Mouse (Mus musculus) cerebellum, postnatal 4 days (tissue): Measurements from ENCODE around the gene Unc93a2.
"Not testable (repeated sequence)": the region's sequence is repeated elsewhere in the genome, so short reads cannot be mapped to it uniquely, and the experiment has no call there.

ENCODE experiments used
- DNase-seq, 2 experiments: peaks; one replicate each; pipeline ENCODE4 v3.0.0; 2022; ENCODE audit warnings: low spot score in 2 of 2, mixed read lengths in 1 of 2

Gene Unc93a2

DNA sequence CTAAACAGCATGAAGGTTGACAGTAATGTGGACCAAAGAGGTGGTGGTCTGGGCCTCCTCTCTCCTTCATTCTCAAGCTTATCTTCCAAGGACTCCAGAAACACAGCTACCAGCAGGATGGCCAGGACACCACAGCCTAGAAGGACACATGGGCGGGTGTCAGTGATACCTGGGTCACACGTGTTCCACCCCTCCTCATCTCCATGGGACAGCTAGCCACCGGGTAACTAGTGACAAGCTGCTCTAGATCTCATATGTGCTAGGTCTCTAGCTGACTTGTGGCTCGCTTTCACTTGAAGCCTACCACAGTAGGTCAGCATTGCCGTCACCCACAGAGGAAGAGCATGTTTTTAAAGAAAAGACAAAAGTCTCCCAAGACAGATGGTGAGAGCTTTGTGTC, 13.4 kb downstream of the Unc93a2 start, which contains the start of gene Gm49630:
Gene Gm49630 (minus strand): TSS at position 101 of the 400 bp plus-strand sequence.
- DNase-seq: not testable (repeated sequence)

GRCm38 (mm10) chr17:7369401-7369800, 15.9 kb downstream of the Unc93a2 start:
- not testable (repeated sequence) for DNase-seq

- not testable (repeated sequence) for DNase-seq
These were observed 18.4 kb downstream of the Unc93a2 start for GRCm38 (mm10) chr17:7366676-7367374.

DNA sequence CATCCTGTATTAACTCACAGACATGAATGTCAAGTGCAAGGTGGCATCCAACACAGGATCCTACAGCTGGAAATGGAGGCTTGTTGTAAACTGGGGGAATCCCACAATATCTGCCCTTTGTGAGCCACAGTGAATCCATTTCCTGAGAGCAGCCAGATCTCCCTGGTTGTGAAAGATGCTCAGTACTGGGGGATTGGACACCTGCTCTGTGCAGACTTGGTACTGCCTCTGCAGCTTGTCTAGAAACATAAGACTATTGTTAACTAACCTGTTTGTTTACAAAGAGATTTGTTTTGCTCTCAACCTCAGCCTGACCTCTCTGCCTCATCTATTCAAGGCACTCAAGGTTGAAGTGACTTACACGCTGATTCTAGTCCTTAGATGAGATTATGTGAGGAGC, 19.0 kb downstream of the Unc93a2 start:
- not testable (repeated sequence) for DNase-seq

GRCm38 (mm10) chr17:7365615-7366014, 19.6 kb downstream of the Unc93a2 start:
- not testable (repeated sequence) for DNase-seq

DNA sequence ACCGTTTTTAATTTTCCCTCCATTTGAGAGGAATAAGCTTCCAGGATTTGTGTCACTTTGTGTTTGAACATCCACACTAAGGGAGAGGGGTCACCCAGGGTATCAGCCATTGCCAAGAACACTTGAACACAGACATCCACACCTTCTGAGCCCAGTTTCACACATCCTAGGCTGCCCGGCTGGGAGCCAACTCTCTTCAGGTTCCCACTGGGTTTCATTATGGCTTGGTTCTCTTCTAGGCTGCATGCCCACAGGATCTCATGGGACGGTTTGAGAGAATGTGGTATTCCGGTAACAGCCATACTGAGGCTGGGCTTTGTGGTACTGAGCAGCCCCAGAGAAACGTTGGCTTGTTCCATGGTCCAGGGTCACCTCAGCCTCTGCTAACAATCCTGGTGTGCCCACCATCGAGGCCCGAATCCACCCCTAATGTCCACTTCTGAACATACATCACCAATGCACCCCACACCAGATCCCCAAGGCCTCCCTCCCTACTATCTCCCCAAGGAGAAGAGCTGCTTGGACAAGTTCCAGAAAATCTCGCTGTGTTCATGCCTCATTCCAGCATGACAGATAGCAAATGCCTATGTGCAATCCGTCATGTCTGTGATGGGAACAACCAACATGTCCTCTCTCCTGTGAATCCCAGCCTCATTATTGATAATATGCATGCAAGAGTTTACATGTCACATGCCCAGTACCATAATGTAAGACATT, 24.4 kb downstream of the Unc93a2 start:
- peak in 1 of 2 experiments; percentile 71 for DNase-seq

- not testable (repeated sequence) for DNase-seq
These were observed 25.5 kb downstream of the Unc93a2 start for GRCm38 (mm10) chr17:7359806-7360205.

DNA sequence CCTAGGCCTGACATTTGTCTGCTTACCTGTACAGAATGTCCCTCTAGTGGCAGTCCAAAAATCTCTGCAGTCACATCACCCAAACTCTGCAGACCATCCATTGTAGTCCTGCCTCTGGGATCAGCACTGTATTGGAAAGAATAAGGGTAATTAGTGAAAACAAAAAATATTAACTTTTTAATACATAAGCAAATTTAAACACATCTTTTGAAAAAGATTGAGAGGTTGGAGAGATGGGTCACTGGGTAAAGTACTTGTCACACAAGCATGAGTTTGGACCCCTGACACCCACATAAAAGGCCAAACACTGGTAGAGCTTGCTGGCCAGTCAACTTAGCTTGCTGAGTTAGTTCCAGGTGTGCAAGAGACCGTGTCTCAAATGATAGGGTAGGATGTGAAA, 32.7 kb downstream of the Unc93a2 start, which contains the start of gene Ttll2:
Gene Ttll2 (minus strand): TSS at position 101 of the 400 bp plus-strand sequence.
- DNase-seq: not testable (repeated sequence)

DNA sequence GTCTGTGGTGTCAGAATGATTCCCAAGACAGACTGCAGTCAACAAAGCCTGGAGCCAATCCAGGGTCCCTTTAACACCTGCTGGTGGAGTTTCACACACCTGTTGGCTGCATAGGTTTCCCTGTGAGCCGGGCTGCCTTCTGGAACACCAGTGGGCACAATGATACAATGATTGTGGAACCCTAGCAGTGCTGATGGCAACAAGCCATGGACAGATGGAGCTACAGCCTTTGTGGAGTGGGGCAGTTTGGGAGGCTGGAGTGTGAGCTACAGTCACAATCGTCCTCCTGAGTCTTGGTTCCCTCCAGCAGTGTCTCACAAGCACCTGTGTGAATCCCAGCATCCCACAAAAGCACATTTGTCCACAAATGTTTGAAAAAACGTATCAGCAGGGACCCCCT, 36.5 kb downstream of the Unc93a2 start:
- not testable (repeated sequence) for DNase-seq

DNA sequence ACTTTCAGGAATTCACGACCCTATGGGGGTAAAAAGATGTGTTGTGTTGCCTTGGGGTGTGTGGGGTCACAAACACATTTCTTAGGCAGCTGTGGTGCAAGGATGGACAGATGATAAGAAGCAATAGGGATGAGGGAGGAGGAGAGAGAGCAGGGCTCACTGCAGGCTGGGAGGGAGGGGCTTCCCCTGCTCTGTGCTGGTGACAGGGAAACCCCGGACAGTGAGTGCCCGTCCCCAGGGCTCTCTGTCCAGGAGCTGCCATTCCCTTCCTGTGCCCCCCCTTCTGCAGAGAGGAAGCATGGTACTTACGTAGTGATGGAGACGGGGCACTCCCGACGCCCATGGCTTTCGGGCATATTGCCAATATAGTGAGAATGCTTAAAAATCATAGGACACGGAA, 47.9 kb downstream of the Unc93a2 start:
- not testable (repeated sequence) for DNase-seq

DNA sequence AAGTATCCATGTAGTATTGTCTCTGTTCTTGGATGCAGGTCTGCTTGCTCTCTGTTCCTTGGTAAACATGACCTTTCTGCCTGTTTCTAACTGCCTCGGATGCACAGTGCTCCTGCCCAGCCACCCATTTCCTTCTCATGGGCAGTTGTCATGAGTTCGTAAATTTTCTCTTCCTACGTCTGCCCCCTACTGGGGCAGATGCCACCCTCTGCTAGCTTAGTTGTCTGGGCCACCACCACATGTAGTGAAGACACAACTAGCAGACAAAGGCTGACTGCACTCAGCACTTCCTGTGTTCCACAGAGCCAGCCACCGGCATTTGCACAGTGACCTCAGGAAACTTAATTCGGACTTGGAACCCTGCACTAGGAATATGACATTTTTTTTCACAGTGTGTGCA, 52.5 kb downstream of the Unc93a2 start:
- DNase-seq: not testable (repeated sequence)

GRCm38 (mm10) chr17:7326415-7326814, 58.8 kb downstream of the Unc93a2 start:
- not testable (repeated sequence) for DNase-seq

GRCm38 (mm10) chr17:7324346-7324745, 60.9 kb downstream of the Unc93a2 start, which contains the start of gene Tcp10a:
Gene Tcp10a, plus strand, starts transcription at chr17:7324646.
- not testable (repeated sequence) for DNase-seq

- DNase-seq: not testable (repeated sequence)
These were observed 65.5 kb downstream of the Unc93a2 start for GRCm38 (mm10) chr17:7319789-7320188.

- DNase-seq: not testable (repeated sequence)
These were observed 69.4 kb downstream of the Unc93a2 start for GRCm38 (mm10) chr17:7315693-7316382.
